Mouse (Mus musculus) hindbrain, embryonic 13.5 days (tissue): ENCODE results near the gene 1700067K01Rik. TPM values are rescaled to one million over a fixed set of nuclear protein-coding genes. Genes with fewer than 3 reads are reported as not detected.
"Not testable (repeated sequence)": the region's sequence is repeated elsewhere in the genome, so short reads cannot be mapped to it uniquely, and the experiment has no call there.

Source experiments
- ATAC-seq: fragments of 200-750 bp; cut with Nextera tagmentation; 2 replicates; pipeline ENCODE4 v1.8.0; 2017; ENCODE audit warnings: moderate TSS enrichment; ENCODE audit not compliant: low FRiP score
- H3K27ac ChIP-seq: fragments of 300-500 bp; sonication (generic); 2 replicates; pipeline ENCODE4 v1.5.1; 2015; ENCODE audit warnings: inconsistent platforms, mild to moderate bottlenecking, moderate library complexity
- H3K27me3 ChIP-seq: fragments of 300-500 bp; sonication (generic); 2 replicates; pipeline ENCODE4 v1.6.1; 2015; ENCODE audit warnings: mild to moderate bottlenecking, inconsistent platforms
- H3K36me3 ChIP-seq: fragments of 300-500 bp; sonication (generic); 2 replicates; pipeline ENCODE4 v1.6.1; 2015; ENCODE audit warnings: mild to moderate bottlenecking, inconsistent platforms
- H3K4me1 ChIP-seq: fragments of 300-500 bp; sonication (generic); replicated peaks from 2 replicates; pipeline ENCODE4 v1.6.1; 2015; ENCODE audit warnings: inconsistent platforms
- H3K4me2 ChIP-seq: fragments of 300-500 bp; sonication (generic); 2 replicates; pipeline ENCODE4 v1.6.1; 2015; ENCODE audit warnings: inconsistent platforms, mild to moderate bottlenecking, moderate library complexity
- H3K4me3 ChIP-seq: fragments of 300-500 bp; sonication (generic); 2 replicates; pipeline ENCODE4 v1.5.1; 2015; ENCODE audit warnings: mild to moderate bottlenecking, inconsistent platforms
- H3K9ac ChIP-seq: fragments of 300-500 bp; sonication (generic); 2 replicates; pipeline ENCODE4 v1.6.1; 2015; ENCODE audit warnings: mild to moderate bottlenecking, inconsistent platforms
- H3K9me3 ChIP-seq: fragments of 300-500 bp; sonication (generic); 2 replicates; pipeline ENCODE4 v1.6.1; 2016; ENCODE audit warnings: inconsistent platforms
- WGBS: fragments of 180-500 bp; shearing (Covaris S2); methylation state at CpG from one replicate; pipeline ENCODE4 v1.1.7; 2015; 5-methylcytosine and 5-hydroxymethylcytosine counted together
- polyA plus RNA-seq: library from polyadenylated mRNA; unstranded; fragments of >200 nt; fragmentation: Nextera tagmentation; extraction: Ambion mirVana; gene quantifications from 2 replicates; pipeline ENCODE4 v1.2.1, GENCODE M21; 2015

The 1700067K01Rik gene
- polyA plus RNA-seq, 1 experiment from 2014 or later, result 0.71 TPM

DNA sequence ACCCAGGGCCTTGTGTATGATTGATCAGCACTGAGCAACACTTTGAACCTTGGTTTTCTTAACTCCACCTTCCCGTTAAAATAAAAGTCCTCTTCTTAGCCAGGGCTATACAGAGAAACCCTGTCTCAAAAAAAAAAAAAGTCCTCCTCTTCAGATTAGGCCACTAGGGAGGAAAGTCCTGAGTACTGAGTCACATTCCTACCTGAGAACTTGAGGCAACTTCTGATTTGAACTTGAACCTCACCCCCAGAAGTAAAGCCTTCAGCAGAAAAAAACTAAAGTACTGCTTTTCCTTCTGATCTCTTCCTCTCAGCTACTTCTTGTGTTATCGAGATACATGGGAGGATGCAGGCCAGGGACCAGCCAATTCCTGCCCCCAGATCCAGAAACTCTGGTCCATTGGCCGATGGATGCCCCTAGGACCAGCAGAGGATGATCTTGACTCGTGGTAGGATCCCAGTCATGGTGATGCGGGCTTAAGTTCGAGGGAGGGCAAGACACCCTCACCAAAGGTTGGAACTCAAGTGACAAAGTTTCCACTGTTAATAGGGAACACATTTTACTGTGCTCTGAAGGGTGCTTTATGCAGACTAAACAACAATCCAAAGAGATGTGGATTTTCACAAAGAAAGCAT, 2.4 kb downstream of the 1700067K01Rik start:
- Histone ChIP-seq H3K4me1 (peaks cover 40% of the 10 kb centered on the region), H3K27ac (no peak overlapping the region), H3K9me3 (no peaks in the 10 kb centered on the region), H3K27me3 (peaks cover 32% of the 10 kb centered on the region), H3K4me2 (peak overlapping the region; percentile 90), H3K36me3 (peaks cover 10% of the 10 kb centered on the region), H3K9ac (peak overlapping the region; percentile 82), H3K4me3 (peak overlapping the region; percentile 59)
- WGBS, result 80% methylated on average over 6 of the region's 6 CpGs
- no peak for ATAC-seq

DNA sequence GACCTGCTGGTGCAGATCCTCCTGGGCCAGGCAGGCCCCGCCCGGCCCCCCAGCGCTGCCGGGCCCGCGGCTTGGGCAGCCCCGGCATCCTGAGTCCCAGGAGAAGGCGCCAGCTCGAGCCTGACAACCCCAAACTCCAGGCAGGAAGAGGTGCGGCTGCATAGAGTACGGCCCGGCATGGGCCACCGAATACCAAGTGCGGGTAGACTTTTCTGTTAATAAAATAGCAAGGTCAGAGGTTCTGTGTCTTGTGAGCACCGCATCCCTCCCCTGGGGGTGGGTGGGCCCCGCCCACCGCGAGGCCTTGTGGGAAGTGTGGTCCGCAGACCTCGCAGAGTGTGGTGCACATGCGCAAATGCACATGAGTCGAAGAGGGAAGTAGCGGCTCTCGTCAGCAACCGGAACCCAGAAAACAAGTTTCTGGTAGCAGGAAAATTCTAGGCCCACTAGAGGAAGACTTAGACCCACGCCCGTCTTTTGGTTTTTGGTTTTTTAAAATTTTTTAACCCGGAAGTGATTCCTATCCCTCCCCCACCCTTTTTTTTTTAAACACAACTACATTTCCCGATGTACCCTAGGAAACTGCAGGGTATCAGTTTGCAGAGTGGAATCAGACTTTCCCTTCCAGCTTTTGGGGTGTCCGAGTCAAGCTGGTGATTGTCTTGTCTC, 3.4 kb downstream of the 1700067K01Rik start:
- under 1% methylated on average over 30 of the region's 30 CpGs for WGBS
- H3K9ac ChIP-seq, result peak overlapping the region; percentile 82
- peaks cover 5% of the 10 kb centered on the region for H3K36me3 ChIP-seq
- ATAC-seq, result peak; percentile 79
- peak overlapping the region; percentile 59 for H3K4me3 ChIP-seq
- no peaks in the 10 kb centered on the region for H3K9me3 ChIP-seq
- H3K27me3 ChIP-seq, result peaks cover 34% of the 10 kb centered on the region
- H3K4me2 ChIP-seq, result peak overlapping the region; percentile 90
- peak overlapping the region; percentile 67 for H3K27ac ChIP-seq
- H3K4me1 ChIP-seq, result peaks cover 30% of the 10 kb centered on the region

DNA sequence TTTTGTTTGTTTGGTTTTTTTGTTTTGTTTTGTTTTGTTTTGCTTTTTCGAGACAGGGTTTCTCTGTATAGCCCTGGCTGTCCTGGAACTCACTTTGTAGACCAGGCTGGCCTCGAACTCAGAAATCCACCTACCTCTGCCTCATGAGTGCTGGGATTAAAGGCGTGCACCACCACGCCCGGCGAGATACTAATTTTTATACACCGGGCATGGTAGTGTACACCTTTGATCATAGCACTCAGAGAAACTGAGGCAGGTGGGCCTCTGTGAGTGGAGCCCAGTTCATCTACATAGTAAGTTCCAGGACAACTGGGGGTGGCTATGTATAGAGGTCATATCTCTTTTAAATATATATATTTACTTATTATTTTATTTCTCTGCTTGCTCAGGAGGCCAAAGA, 4.2 kb downstream of the 1700067K01Rik start:
- not testable (repeated sequence) for ATAC-seq, H3K9me3 ChIP-seq, H3K4me3 ChIP-seq, H3K36me3 ChIP-seq, H3K27ac ChIP-seq, H3K9ac ChIP-seq, H3K4me2 ChIP-seq
- Histone ChIP-seq H3K4me1 (peaks cover 32% of the 10 kb centered on the region), H3K27me3 (peaks cover 33% of the 10 kb centered on the region)
- WGBS, result 92% methylated on average over 7 of the region's 7 CpGs

DNA sequence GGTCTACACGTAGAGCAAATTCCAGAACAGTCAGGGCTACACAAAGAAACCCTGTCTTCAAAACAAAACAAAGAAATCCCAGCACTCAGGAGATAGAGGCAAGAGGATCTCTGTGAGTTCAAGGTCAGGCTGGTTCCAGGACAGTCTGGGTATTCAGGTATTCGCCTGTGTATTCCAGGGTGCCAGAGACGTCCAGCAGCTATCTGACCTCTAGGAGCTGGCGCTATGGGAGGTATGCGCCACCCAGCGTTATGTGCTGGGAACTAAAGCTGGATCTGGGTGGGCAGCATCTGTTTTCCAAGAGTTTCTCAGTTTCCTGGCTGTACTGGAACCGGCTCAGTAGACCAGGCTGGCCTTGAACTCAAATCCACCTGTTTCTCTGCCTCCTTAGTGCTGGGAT, 7.1 kb downstream of the 1700067K01Rik start:
- no peaks in the 10 kb centered on the region for H3K9me3 ChIP-seq
- no peak for ATAC-seq
- H3K4me2 ChIP-seq, result no peak overlapping the region
- H3K9ac ChIP-seq, result no peak overlapping the region
- H3K27ac ChIP-seq, result no peak overlapping the region
- no peak overlapping the region for H3K4me3 ChIP-seq
- H3K36me3 ChIP-seq, result no peaks in the 10 kb centered on the region
- H3K27me3 ChIP-seq, result peaks cover 40% of the 10 kb centered on the region
- H3K4me1 ChIP-seq, result peaks cover 39% of the 10 kb centered on the region
- 34% methylated on average over 7 of the region's 7 CpGs for WGBS

DNA sequence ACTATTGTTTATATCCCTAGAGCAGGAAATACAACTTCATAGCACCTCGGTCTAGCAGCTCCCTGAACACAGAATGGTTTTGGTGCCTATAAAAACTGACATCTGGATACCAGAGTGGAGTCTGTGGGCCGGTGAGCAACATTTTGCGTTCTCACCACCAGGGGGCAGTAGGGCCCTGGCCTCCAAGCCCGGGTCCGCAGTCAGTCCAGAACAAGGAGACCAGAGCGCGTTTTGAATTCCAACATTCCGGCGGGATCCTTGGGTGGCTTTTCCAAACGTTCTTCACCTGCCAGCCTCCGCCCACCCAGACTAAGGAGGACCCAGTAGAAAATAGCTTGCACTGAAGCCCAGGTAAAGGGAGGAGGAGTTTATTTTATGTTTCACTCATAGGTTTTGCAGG, 8.6 kb downstream of the 1700067K01Rik start:
- no peak for ATAC-seq
- 1% methylated on average over 11 of the region's 11 CpGs for WGBS

GRCm38 (mm10) chr8:84010625-84011611, 9.6 kb downstream of the 1700067K01Rik start:
- 2% methylated on average over 82 of the region's 83 CpGs for WGBS
- ATAC-seq, result peak; percentile 46
- Histone ChIP-seq H3K9me3 (no peaks in the 10 kb centered on the region), H3K4me3 (peak overlapping the region; percentile 56), H3K36me3 (no peaks in the 10 kb centered on the region), H3K4me2 (peak overlapping the region; percentile 98), H3K9ac (peak overlapping the region; percentile 77), H3K4me1 (peaks cover 27% of the 10 kb centered on the region), H3K27me3 (peaks cover 47% of the 10 kb centered on the region), H3K27ac (no peak overlapping the region)

More for the DNA sequence above, 8.6 kb downstream of the 1700067K01Rik start:
- Histone ChIP-seq H3K4me2 (no peak overlapping the region), H3K27ac (no peak overlapping the region), H3K4me1 (peaks cover 31% of the 10 kb centered on the region), H3K4me3 (no peak overlapping the region), H3K36me3 (no peaks in the 10 kb centered on the region), H3K27me3 (peaks cover 47% of the 10 kb centered on the region), H3K9me3 (no peaks in the 10 kb centered on the region), H3K9ac (no peak overlapping the region)

DNA sequence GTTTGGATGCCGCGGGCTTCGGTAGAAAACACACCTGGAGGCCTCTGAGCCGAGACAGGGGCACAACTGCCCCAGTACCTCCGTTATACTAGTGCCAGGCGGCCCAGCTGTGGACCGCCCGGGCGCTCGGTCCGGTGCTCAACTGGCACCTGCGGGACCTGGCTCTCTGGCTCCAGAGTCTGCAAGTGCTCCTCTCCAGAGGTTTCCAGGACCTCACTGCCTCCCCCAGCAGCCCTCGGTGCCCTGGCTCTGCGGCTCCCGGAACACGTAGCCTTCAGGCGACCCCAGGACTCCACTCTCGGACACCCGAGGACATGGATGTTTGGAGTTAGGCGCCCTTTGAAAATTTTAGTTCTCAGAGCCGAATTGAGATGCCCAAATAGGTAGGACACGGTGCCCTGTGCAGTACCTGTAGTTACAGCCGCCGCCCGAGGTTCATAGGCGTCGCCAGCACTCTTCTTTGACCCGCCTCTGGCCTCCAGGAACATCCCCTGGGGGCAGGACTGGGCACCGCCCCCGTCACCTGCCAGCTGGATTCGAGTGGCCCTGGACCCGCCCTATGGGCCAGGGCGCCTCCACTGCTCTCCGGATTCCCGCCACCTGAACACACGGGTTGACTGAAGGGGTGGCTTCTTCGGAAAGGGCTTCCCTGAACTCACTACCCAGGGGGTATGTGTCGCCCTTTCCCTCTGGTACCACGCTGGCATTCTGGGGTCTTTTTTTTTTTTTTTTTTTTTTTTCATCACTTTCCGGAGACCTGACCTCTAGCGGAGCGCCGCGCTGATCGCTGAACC, 10.6 kb downstream of the 1700067K01Rik start, which contains the start of gene 2210011C24Rik:
Gene 2210011C24Rik (minus strand): TSS at position 467 of the 794 bp plus-strand sequence.
- Histone ChIP-seq H3K4me1 (peaks cover 27% of the 10 kb centered on the region), H3K27ac (no peak within 1 kb of the TSS), H3K4me2 (peak within 1 kb of the TSS; percentile 98), H3K27me3 (peaks cover 47% of the 10 kb centered on the region), H3K36me3 (no peaks in the 10 kb centered on the region), H3K9ac (peak within 1 kb of the TSS; percentile 77), H3K9me3 (no peaks in the 10 kb centered on the region), H3K4me3 (peak within 1 kb of the TSS; percentile 56)
- peak; percentile 38; the same call in 1 of the 2 replicates for ATAC-seq
- under 1% methylated on average over 45 of the region's 45 CpGs for WGBS

DNA sequence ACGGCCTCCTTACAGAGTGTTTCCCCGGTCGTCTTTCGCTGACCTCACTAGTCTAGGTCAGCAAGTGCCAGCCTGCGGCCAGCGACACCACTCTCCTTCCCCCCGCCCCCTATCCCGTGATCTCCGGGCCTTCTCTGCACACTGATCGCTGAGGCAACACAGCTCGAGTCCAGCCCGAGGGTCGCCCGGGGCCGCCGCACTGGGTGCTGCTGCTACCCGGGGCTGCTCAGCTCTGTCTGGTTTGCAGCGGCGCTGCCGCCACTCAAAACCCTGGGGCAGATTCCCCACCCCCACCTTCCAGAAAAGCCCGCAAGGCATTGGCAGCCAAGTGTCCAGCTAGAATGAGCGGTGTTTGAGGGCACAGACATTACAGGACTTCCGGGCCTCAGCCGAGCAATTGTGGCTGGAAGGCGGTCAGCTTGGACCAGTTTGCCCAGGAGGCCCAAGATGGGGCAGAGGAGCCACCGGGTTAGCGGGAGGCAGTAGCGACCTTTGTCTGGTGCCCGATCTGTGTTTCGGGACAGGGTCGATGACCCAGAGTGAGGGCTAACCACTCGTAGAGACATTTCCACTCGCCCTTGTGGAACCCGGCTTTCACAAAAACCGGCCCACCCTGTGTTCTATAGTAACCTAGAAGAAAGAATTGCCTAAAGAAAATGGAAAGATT, 11.3 kb downstream of the 1700067K01Rik start:
- Histone ChIP-seq H3K36me3 (no peaks in the 10 kb centered on the region), H3K4me3 (peak overlapping the region; percentile 56), H3K4me1 (peaks cover 27% of the 10 kb centered on the region), H3K27ac (no peak overlapping the region), H3K27me3 (peaks cover 47% of the 10 kb centered on the region), H3K4me2 (peak overlapping the region; percentile 98), H3K9me3 (no peaks in the 10 kb centered on the region), H3K9ac (peak overlapping the region; percentile 51)
- ATAC-seq, result no peak
- WGBS, result 8% methylated on average over 35 of the region's 35 CpGs

GRCm38 (mm10) chr8:84015833-84016232, 14.5 kb downstream of the 1700067K01Rik start:
- Histone ChIP-seq H3K9ac (no peak overlapping the region), H3K4me3 (no peak overlapping the region), H3K27ac (no peak overlapping the region), H3K4me2 (no peak overlapping the region), H3K9me3 (no peaks in the 10 kb centered on the region), H3K36me3 (no peaks in the 10 kb centered on the region), H3K27me3 (peaks cover 47% of the 10 kb centered on the region), H3K4me1 (peaks cover 17% of the 10 kb centered on the region)
- 91% methylated on average over 5 of the region's 5 CpGs for WGBS
- ATAC-seq, result no peak

GRCm38 (mm10) chr8:84019738-84020137, 18.4 kb downstream of the 1700067K01Rik start:
- peaks cover 45% of the 10 kb centered on the region for H3K27me3 ChIP-seq
- H3K9me3 ChIP-seq, result no peaks in the 10 kb centered on the region
- no peak overlapping the region for H3K4me3 ChIP-seq
- H3K4me1 ChIP-seq, result peaks cover 4% of the 10 kb centered on the region; the same call in 1 of the 2 replicates
- H3K9ac ChIP-seq, result no peak overlapping the region
- ATAC-seq, result no peak
- H3K4me2 ChIP-seq, result no peak overlapping the region
- H3K27ac ChIP-seq, result no peak overlapping the region
- WGBS, result 87% methylated on average over 9 of the region's 9 CpGs
- no peaks in the 10 kb centered on the region for H3K36me3 ChIP-seq

- Histone ChIP-seq H3K9me3 (no peaks in the 10 kb centered on the region), H3K9ac (no peak within 1 kb of the TSS), H3K4me1 (peaks cover 9% of the 10 kb centered on the region), H3K36me3 (no peaks in the 10 kb centered on the region), H3K4me2 (no peak within 1 kb of the TSS), H3K4me3 (no peak within 1 kb of the TSS), H3K27me3 (peaks cover 58% of the 10 kb centered on the region), H3K27ac (no peak within 1 kb of the TSS)
- WGBS, result 4% methylated on average over 18 of the region's 18 CpGs
- no peak for ATAC-seq
Measured at GRCm38 (mm10) chr8:84021096-84021495, 19.8 kb downstream of the 1700067K01Rik start, which contains the start of gene Palm3. Gene Palm3 (plus strand): TSS chr8:84021471.
